Mouse (Mus musculus): ENCODE data around the gene Il3ra.

The Il3ra gene

DNA sequence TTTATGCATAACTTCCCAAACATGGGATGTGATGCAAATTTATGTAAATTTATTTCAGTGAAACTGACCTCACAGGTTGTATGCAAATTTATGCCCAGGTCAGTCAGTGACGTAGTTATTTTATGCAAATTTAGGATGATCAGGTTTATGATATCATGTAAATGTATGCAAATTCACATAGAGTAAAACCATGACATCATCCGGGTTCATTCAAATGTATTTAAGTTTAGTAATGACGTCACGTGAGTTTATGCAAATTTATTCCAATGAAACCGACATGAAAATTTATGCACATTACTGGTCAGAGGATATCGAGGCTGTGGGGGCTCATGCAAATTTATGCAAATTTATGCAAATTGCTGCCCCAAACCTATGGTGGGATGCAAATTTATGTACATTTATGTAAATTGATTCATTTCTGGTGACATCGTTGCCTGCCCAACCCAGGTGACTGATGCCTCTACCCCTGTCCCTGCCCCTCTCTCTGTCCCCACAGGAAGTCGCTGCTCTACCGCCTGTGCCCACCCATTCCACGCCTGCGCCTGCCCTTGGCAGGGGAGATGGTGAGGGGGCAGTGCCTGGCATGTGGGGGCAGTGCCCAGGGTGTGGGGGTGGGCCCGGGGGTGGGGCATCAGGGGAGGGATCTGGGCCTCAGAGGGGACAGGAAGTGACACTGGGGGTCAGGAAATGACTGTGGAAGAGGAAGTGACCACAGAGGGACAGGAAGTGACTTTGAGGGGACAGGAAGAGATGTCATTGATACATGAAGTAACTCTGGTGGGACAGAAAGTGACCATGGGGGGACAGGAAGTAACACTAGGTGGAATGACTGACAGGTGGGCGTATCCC is 8.7 kb downstream of the Il3ra start:
- DNase-seq (ENCODE audit: low read depth), result peak; percentile 36

DNA sequence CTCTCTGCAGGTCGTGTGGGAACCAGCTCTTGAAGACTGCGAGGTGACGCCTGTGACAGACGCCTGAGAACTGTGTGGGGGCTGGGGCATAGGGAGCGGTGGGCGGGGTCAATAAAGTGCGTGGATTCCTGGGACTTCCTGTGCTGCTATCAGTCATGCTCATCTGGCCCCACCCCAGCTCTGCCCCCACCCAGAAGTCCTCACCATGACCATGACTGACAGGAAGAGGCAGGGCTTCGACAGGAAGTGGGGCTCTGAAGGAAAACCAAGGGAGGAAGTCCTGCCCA is 9.2 kb downstream of the Il3ra start:
- DNase-seq (ENCODE audit: low read depth), result peak; percentile 25

DNA sequence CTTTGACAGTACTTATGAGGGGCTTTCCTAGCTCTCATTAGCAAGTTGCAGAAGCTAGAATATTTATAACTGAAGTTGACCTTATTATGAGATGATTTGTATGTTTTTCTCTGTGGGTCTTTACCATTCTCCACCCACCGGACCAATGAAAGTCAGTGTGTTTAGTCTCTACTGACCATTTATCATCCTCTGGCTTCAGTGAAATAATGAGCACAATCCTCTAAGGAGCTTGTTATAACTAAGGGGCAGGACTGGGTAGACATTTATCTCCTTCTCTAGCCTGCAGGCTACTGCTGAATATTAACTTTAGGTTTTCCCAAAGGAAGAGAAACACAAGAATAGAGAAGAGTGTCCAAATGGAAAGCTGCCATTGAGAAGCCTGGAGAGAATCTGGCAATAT is 49.5 kb downstream of the Il3ra start:
- no peak for DNase-seq (ENCODE audit: low read depth)

DNA sequence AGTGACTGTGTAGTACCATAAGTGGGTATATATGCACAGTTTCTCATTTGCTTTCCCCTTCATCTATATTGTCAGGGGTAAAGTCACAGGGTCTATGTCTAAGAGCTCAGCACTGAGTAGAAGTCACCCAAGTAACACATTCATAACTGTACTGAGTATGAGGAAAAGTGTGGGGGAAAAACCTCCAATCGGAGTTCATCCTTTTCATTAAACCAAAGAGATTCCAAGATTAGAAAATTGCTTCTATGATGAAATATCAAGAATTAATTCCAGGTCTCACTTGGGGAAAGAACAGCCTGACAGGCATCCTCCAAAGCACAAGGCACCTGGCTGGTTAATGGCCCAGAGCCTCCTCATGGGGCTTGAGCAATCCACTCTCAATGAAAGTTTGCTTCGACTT is 54.9 kb downstream of the Il3ra start, which contains the start of gene Olfr721-ps1:
Gene Olfr721-ps1, plus strand, starts transcription at position 301 of the 400 bp plus-strand sequence.
- DNase-seq (ENCODE audit: low read depth), result no peak
